8 mouse cellular contexts compared by ENCODE assay signal in the genomic region with DNA sequence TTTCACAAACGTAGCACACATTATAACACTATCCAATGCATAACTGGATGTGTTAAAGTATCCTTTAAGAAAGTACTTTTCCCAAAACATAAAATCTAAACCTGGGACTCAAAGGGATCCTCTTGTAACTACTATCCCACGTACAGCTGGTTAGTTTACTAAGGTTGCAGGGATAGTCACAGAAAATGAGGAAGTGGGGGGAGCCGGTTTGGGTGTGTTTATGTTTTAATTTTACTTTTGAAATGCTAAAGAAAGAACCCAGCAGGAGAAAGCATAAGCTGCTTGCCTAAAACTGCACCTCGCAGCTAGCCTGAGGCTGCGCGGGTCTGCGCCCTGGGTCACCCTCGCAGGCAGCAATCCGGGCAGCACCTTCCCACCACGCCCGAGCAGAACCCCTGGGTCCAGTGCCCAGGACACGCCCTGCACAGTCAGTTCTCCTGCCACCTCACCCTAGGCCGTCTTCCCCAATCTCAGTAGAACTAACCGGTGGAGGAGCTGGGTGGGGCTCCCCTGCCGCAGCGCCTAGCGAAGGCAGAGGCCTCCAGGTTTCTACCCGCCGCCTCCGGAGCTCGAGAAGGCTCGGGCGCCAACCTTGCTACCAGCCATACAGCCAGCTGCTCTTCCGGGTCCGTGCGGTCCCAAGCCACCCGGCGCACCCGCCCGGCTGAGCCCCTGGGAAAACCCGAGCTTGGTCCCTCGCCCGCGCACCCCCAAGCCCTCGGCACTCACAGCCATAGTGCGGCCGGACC. TPM values are rescaled to one million over a fixed set of nuclear protein-coding genes. Genes with fewer than 3 reads are reported as not detected.
DNase-seq lines count a peak whose midpoint lies in the region; ATAC-seq lines count a peak whose summit lies in the region.

No protein-coding gene starts in this region.

- peaks cover 19% of the 10 kb centered on the region for H3K36me3 ChIP-seq in limb, embryonic 15.5 days
- peaks cover 16% of the 10 kb centered on the region; the same call in 1 of the 2 replicates for H3K36me3 ChIP-seq in midbrain, embryonic 15.5 days (replicated peaks)

- peak; percentile 69 for ATAC-seq in limb, embryonic 15.5 days (ENCODE audit: insufficient number of reproducible peaks, low FRiP score, low TSS enrichment, low read depth)
- ATAC-seq in midbrain, embryonic 15.5 days (replicated peaks), result no peak; the same call in 1 of the 2 replicates

- H3K4me2 ChIP-seq in limb, embryonic 15.5 days, result peak overlapping the region; percentile 61
- peak overlapping the region; percentile 68 for H3K4me2 ChIP-seq in midbrain, embryonic 15.5 days

- H3K4me3 ChIP-seq in limb, embryonic 15.5 days, result peak overlapping the region; percentile 94
- peak overlapping the region; percentile 84 for H3K4me3 ChIP-seq in midbrain, embryonic 15.5 days

- no peaks in the 10 kb centered on the region for H3K9me3 ChIP-seq in limb, embryonic 15.5 days
- no peaks in the 10 kb centered on the region for H3K9me3 ChIP-seq in midbrain, embryonic 15.5 days

- peak; percentile 54 for DNase-seq in heart, adult 8-10 months (ENCODE audit: low spot score)
- no peak for DNase-seq in heart, postnatal 14 days
- DNase-seq in R1 (ENCODE audit: low read depth, low spot score), result peak; percentile 69
- DNase-seq in forelimb bud, embryonic 11.5 days (ENCODE audit: low read depth, low spot score), result peak; percentile 23
- no peak for DNase-seq in adipocyte (ENCODE audit: low spot score)
- DNase-seq in cerebellum, adult 11 months, result no peak

- peak overlapping the region; percentile 82 for H3K9ac ChIP-seq in limb, embryonic 15.5 days
- H3K9ac ChIP-seq in midbrain, embryonic 15.5 days, result peak overlapping the region; percentile 83

- intact Hi-C loops in heart, postnatal 14 days (cut with DNase I), result loop anchor here (1.0 to 5.0 kb wide), 3 partner anchors 39 to 58 kb away; no protein-coding TSS in a partner anchor

- no peaks in the 10 kb centered on the region for H3K27me3 ChIP-seq in limb, embryonic 15.5 days
- no peaks in the 10 kb centered on the region; the same call in 1 of the 2 replicates for H3K27me3 ChIP-seq in midbrain, embryonic 15.5 days (replicated peaks)

- H3K27ac ChIP-seq in limb, embryonic 15.5 days, result peak overlapping the region; percentile 91; the same call in 1 of the 2 replicates
- H3K27ac ChIP-seq in midbrain, embryonic 15.5 days, result peak overlapping the region; percentile 80

- H3K4me1 ChIP-seq in limb, embryonic 15.5 days, result peaks cover 14% of the 10 kb centered on the region
- H3K4me1 ChIP-seq in midbrain, embryonic 15.5 days, result peaks cover 17% of the 10 kb centered on the region

- WGBS in limb, embryonic 15.5 days, result under 1% methylated on average over 37 of the region's 37 CpGs
- WGBS in midbrain, embryonic 15.5 days, result 3% methylated on average over 37 of the region's 37 CpGs

RNA-seq across cellular contexts. Expression of gene Iqgap1, which starts 23.2 kb away (rescaled TPM):
- 10 to 100 TPM; 28.6 to 38.3 (median 31.5) TPM for total RNA-seq in heart, adult 8-10 months (2022)
- total RNA-seq in heart, postnatal 14 days (2021), result 10 to 100 TPM; 60.2 to 61.0 TPM
- 98.9 and 103 TPM in 2 replicates for polyA plus RNA-seq in limb, embryonic 15.5 days (2015; fragmentation: Nextera tagmentation; extraction: Ambion mirVana)
- polyA plus RNA-seq in midbrain, embryonic 15.5 days (2015; fragmentation: Nextera tagmentation; extraction: Ambion mirVana), result 22.0 and 22.1 TPM in 2 replicates

RNA-seq across cellular contexts. Expression of gene Zscan2, which starts 58.1 kb away (rescaled TPM):
- 1 to 10 TPM; 4.7 to 8.1 (median 6.2) TPM for total RNA-seq in heart, adult 8-10 months (2022)
- total RNA-seq in heart, postnatal 14 days (2021), result 1 to 10 TPM; 5.2 to 7.0 TPM
- 2.3 and 2.6 TPM in 2 replicates for polyA plus RNA-seq in limb, embryonic 15.5 days (2015; fragmentation: Nextera tagmentation; extraction: Ambion mirVana)
- polyA plus RNA-seq in midbrain, embryonic 15.5 days (2015; fragmentation: Nextera tagmentation; extraction: Ambion mirVana), result 4.8 and 4.9 TPM in 2 replicates

Comparison
In these comparisons a context has a peak if more than half of its experiments do, and no peak if none do; other contexts are left out.
1. DNase-seq: peak in heart, adult 8-10 months (single experiment), R1 (single experiment) and forelimb bud, embryonic 11.5 days (single experiment); none in heart, postnatal 14 days (0 of 2), adipocyte (single experiment) and cerebellum, adult 11 months (single experiment).